Mouse (Mus musculus): ENCODE data around the gene Vmn1r127. TPM values are rescaled to one million over a fixed set of nuclear protein-coding genes. Genes with fewer than 3 reads are reported as not detected.
"Not testable (repeated sequence)": the region's sequence is repeated elsewhere in the genome, so short reads cannot be mapped to it uniquely, and the experiment has no call there.

Gene Vmn1r127
- total RNA-seq (2022), result not detected

DNA sequence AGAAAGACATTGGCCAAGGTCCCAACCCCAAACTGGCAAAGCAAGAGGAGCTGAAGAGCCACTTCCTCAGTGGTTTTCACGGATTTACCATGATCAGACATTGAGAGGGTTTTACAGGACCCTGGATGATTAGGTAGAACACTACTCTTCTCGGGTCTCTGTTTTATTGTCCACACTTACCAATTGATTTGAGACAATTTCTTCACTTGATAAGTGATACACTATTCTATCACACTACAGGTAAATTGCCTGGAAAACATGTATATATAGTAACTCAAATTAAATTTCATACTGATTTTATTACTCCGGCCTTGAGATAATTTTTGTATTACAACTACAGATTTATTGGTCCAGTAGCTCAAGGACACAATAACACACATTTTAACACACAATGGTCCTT is at the start of gene Vmn1r127:
Gene Vmn1r127 (minus strand): TSS at position 101 of the 400 bp plus-strand sequence.
- not testable (repeated sequence) for DNase-seq (ENCODE audit: low spot score in 2 of 2)

GRCm38 (mm10) chr7:21361191-21361590 is 41.5 kb upstream of the Vmn1r127 start, which contains the start of gene Vmn1r129:
Gene Vmn1r129, minus strand, starts transcription at chr7:21361291.
- DNase-seq (ENCODE audit: low spot score in 2 of 2), result not testable (repeated sequence)

DNA sequence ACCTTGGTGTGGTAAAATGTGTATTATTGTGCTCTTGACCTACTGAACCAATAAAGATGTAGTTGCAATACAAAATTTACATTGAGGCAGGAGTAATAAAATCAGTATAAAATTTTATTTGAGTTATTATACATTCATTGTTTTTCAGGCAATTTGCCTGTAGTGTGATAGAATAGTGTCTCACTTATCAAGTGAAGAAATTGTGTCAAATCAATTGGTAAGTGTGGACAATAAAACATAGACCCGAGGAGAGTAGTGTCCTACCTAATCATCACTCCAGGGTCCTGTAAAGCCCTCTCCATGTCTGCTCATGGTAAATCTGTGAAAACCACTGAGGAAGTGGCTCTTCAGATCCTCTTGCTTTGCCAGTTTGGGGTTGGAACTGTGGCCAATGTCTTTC is 29.4 kb upstream of the Vmn1r127 start, which contains the start of gene Vmn1r128:
Gene Vmn1r128 (plus strand): TSS at position 301 of the 400 bp plus-strand sequence.
- DNase-seq (ENCODE audit: low spot score in 2 of 2), result not testable (repeated sequence)

- not testable (repeated sequence) for DNase-seq (ENCODE audit: low spot score in 2 of 2)
Measured at GRCm38 (mm10) chr7:21301367-21301766, 18.3 kb downstream of the Vmn1r127 start, which contains the start of gene Vmn1r126. Gene Vmn1r126, minus strand, starts transcription at chr7:21301467.

- DNase-seq (ENCODE audit: low spot score in 2 of 2), result not testable (repeated sequence)
Measured at GRCm38 (mm10) chr7:21271879-21272278, 47.8 kb downstream of the Vmn1r127 start, which contains the start of gene Vmn1r125. Gene Vmn1r125, plus strand, starts transcription at chr7:21272179.

Other genes with a start within 250 kb of the Vmn1r127 start
- gene Vmn1r121, start 221.3 kb downstream of the Vmn1r127 start, total RNA-seq (2022), result not detected
- not detected for gene Vmn1r122, start 185.7 kb downstream of the Vmn1r127 start, total RNA-seq (2022)
- gene Vmn1r123, start 157.7 kb downstream of the Vmn1r127 start, total RNA-seq (2022), result not detected
- not detected for gene Gm5157, start 129.4 kb downstream of the Vmn1r127 start, total RNA-seq (2022)
- not detected for gene Vmn1r124, start 59.2 kb downstream of the Vmn1r127 start, total RNA-seq (2022)
- gene Vmn1r125, start 47.7 kb downstream of the Vmn1r127 start, total RNA-seq (2022), result not detected
- gene Vmn1r126, start 18.4 kb downstream of the Vmn1r127 start, total RNA-seq (2022), result not detected
- not detected for gene Vmn1r128, start 29.5 kb upstream of the Vmn1r127 start, total RNA-seq (2022)
- gene Vmn1r129, start 41.4 kb upstream of the Vmn1r127 start, total RNA-seq (2022), result not detected
- gene Gm6882, start 112.9 kb upstream of the Vmn1r127 start, total RNA-seq (2022), result not detected
- gene Vmn1r130, start 191.9 kb upstream of the Vmn1r127 start, total RNA-seq (2022), result not detected
- not detected for gene Vmn1r131, start 226.2 kb upstream of the Vmn1r127 start, total RNA-seq (2022)

Data from left cerebral cortex, adult 8-10 months (tissue).